Mouse (Mus musculus) small intestine, adult 2 months (tissue): ENCODE measurements around the gene Rasa3.

Experiments
- CTCF ChIP-seq: fragments of 200-500 bp; IDR thresholded peaks from 2 replicates; pipeline ENCODE4 v1.5.1; 2012; ENCODE audit warnings: low read depth, mild to moderate bottlenecking, control low read depth, inconsistent platforms, low read length, moderate library complexity, mixed read lengths; ENCODE audit not compliant: insufficient replicate concordance, insufficient read length; ENCODE audit errors: extremely low read depth
- POLR2A ChIP-seq: fragments of 200-500 bp; IDR thresholded peaks from 2 replicates; pipeline ENCODE4 v1.6.1; 2012; ENCODE audit warnings: low read depth, mild to moderate bottlenecking, control low read depth, inconsistent platforms, low read length, moderate library complexity

DNA sequence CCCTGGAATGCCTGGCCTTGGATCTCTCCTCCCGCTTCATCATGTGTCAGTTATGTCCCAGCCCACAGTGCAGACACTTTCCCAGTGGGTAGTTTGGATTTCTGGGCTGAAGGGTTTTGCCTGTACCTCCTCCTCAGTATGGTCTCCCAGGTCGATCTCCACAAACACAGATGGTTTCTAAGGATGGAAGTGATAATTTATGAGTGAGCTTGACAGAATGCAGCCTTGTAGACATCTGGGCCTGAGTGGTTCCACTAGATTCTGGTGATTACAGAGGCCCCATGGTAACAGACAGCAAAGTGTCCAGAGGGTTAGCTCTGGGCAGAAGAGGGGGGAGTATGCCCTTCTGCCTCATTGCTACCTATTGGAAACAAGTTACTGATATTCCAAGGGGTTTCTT is 119.9 kb downstream of the Rasa3 start:
- TF ChIP-seq CTCF (no peak), POLR2A (no peak)
